Mouse (Mus musculus) CD4-positive, CD25-positive, alpha-beta regulatory T cell (primary cell): ENCODE results near the gene Igll1. TPM values are rescaled to one million over a fixed set of nuclear protein-coding genes. Genes with fewer than 3 reads are reported as not detected.

Source experiments
- polyA plus RNA-seq: library from polyadenylated mRNA; unstranded; fragments of 100-300 nt; shearing (Covaris generic); gene quantifications from one replicate; pipeline ENCODE4 v1.2.1, GENCODE M21; 2017

The Igll1 gene
- 0.08 TPM for polyA plus RNA-seq

GRCm38 (mm10) chr16:16863978-16864377 is at the start of gene Igll1:
TSS of gene Igll1 (minus strand) at chr16:16863985.

GRCm38 (mm10) chr16:16896382-16897055 is 32.7 kb upstream of the Igll1 start, which contains the start of gene Ppm1f:
TSS of gene Ppm1f (plus strand) at chr16:16896469.

GRCm38 (mm10) chr16:16870617-16871331 is 7.0 kb upstream of the Igll1 start, which contains the start of the genes Top3b and Vpreb1:
TSS of gene Top3b (plus strand) at chr16:16870736.
TSS of gene Vpreb1 (minus strand) at chr16:16870843.

GRCm38 (mm10) chr16:16828757-16829615 is 34.8 kb downstream of the Igll1 start, which contains the start of gene Spag6l:
TSS of gene Spag6l (minus strand) at chr16:16829456.

Other genes starting within 250 kb of the Igll1 start
- gene Olfr19, start 187.6 kb downstream of the Igll1 start, polyA plus RNA-seq: not detected
- gene Spag6l, start 34.5 kb downstream of the Igll1 start, polyA plus RNA-seq: not detected
- 101 TPM for gene Top3b, start 6.8 kb upstream of the Igll1 start, polyA plus RNA-seq
- gene Vpreb1, start 6.9 kb upstream of the Igll1 start, polyA plus RNA-seq: 1.8 TPM
- 22.9 TPM for gene Ppm1f, start 32.5 kb upstream of the Igll1 start, polyA plus RNA-seq
- gene Mapk1, start 119.4 kb upstream of the Igll1 start, polyA plus RNA-seq: 194 TPM
- 3.6 TPM for gene Ypel1, start 205.7 kb upstream of the Igll1 start, polyA plus RNA-seq
- 247 TPM for gene Ppil2, start 247.3 kb upstream of the Igll1 start, polyA plus RNA-seq